Mouse (Mus musculus): Measurements from ENCODE around the gene Hba-x. TPM values are rescaled to one million over a fixed set of nuclear protein-coding genes. Genes with fewer than 3 reads are reported as not detected.
A peak's percentile ranks its signal among the peaks of the same experiment; 100 is the strongest.
"Not testable (repeated sequence)": the region's sequence is repeated elsewhere in the genome, so short reads cannot be mapped to it uniquely, and the experiment has no call there.

The Hba-x gene
- polyA plus RNA-seq, 1 experiment from 2014 or later, result 11.3 TPM

DNA sequence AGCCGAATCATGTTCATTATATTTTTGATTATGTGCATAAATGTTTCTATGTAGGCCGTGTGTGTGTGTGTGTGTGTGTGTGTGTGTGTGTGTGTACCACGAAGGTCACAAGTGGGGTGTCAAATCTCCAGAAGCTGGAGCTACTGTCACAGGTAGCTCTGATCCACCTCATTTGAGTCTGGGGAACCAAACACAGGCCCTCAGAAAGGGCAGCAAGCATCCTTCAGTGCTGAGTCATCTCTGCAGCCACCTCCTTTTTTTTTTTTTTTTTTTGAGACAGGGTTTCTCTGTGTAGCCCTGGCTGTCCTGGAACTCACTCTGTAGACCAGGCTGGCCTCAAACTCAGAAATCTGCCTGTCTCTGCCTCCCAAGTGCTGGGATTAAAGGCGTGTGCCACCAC lies 16.6 kb downstream of the Hba-x start:
- WGBS, result 85% methylated on average over 4 of the region's 4 CpGs
- not testable (repeated sequence) for H3K36me3 ChIP-seq (ENCODE audit: control insufficient read depth, insufficient read depth); H3K4me1 ChIP-seq (replicated peaks; ENCODE audit: control insufficient read depth, insufficient read depth, low read length); H3K4me3 ChIP-seq (replicated peaks; ENCODE audit: low read length); H3K9ac ChIP-seq (replicated peaks; ENCODE audit: low read depth, low read length); H3K9me3 ChIP-seq (ENCODE audit: control insufficient read depth, low read length); H3K27ac ChIP-seq (ENCODE audit: low read length); H3K27me3 ChIP-seq (replicated peaks; ENCODE audit: control insufficient read depth, insufficient read depth, low read length); ATAC-seq; H3K4me2 ChIP-seq (ENCODE audit: low read length)

GRCm38 (mm10) chr11:32293479-32293878 lies 17.3 kb downstream of the Hba-x start:
- ATAC-seq, result not testable (repeated sequence)
- WGBS, result 66% methylated on average over 3 of the region's 3 CpGs

DNA sequence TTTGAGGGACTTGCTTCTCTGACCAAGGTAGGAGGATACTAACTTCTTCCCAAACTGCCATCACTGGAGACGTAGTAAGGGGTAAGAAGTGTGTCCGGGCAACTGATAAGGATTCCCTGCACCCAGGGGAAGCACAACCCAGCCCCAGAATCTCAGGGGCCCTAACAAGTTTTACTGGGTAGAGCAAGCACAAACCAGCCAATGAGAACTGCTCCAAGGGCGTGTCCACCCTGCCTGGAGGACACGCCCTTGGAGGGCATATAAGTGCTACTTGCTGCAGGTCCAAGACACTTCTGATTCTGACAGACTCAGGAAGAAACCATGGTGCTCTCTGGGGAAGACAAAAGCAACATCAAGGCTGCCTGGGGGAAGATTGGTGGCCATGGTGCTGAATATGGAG lies 20.0 kb downstream of the Hba-x start, which contains the start of gene Hba-a2:
Gene Hba-a2, plus strand, starts transcription at position 287 of the 400 bp plus-strand sequence.
- H3K4me3 ChIP-seq (replicated peaks; ENCODE audit: low read length); H3K36me3 ChIP-seq (ENCODE audit: control insufficient read depth, insufficient read depth); H3K9me3 ChIP-seq (ENCODE audit: control insufficient read depth, low read length); H3K9ac ChIP-seq (replicated peaks; ENCODE audit: low read depth, low read length); H3K4me1 ChIP-seq (replicated peaks; ENCODE audit: control insufficient read depth, insufficient read depth, low read length); H3K4me2 ChIP-seq (ENCODE audit: low read length); ATAC-seq; H3K27me3 ChIP-seq (replicated peaks; ENCODE audit: control insufficient read depth, insufficient read depth, low read length); H3K27ac ChIP-seq (ENCODE audit: low read length): not testable (repeated sequence)
- no CpG with 5 or more reads among the region's 4 CpGs for WGBS

More at GRCm38 (mm10) chr11:32293479-32293878, 17.3 kb downstream of the Hba-x start:
- not testable (repeated sequence) for H3K27me3 ChIP-seq (replicated peaks; ENCODE audit: control insufficient read depth, insufficient read depth, low read length); H3K4me1 ChIP-seq (replicated peaks; ENCODE audit: control insufficient read depth, insufficient read depth, low read length); H3K9ac ChIP-seq (replicated peaks; ENCODE audit: low read depth, low read length); H3K27ac ChIP-seq (ENCODE audit: low read length); H3K9me3 ChIP-seq (ENCODE audit: control insufficient read depth, low read length); H3K4me2 ChIP-seq (ENCODE audit: low read length); H3K4me3 ChIP-seq (replicated peaks; ENCODE audit: low read length); H3K36me3 ChIP-seq (ENCODE audit: control insufficient read depth, insufficient read depth)

- not testable (repeated sequence) for H3K4me2 ChIP-seq (ENCODE audit: low read length); ATAC-seq; H3K36me3 ChIP-seq (ENCODE audit: control insufficient read depth, insufficient read depth); H3K4me3 ChIP-seq (replicated peaks; ENCODE audit: low read length); H3K27ac ChIP-seq (ENCODE audit: low read length); H3K9ac ChIP-seq (replicated peaks; ENCODE audit: low read depth, low read length); H3K27me3 ChIP-seq (replicated peaks; ENCODE audit: control insufficient read depth, insufficient read depth, low read length); H3K4me1 ChIP-seq (replicated peaks; ENCODE audit: control insufficient read depth, insufficient read depth, low read length); H3K9me3 ChIP-seq (ENCODE audit: control insufficient read depth, low read length)
- 62% methylated on average over 2 of the region's 2 CpGs for WGBS
These were observed 21.2 kb downstream of the Hba-x start for GRCm38 (mm10) chr11:32297417-32297816.

DNA sequence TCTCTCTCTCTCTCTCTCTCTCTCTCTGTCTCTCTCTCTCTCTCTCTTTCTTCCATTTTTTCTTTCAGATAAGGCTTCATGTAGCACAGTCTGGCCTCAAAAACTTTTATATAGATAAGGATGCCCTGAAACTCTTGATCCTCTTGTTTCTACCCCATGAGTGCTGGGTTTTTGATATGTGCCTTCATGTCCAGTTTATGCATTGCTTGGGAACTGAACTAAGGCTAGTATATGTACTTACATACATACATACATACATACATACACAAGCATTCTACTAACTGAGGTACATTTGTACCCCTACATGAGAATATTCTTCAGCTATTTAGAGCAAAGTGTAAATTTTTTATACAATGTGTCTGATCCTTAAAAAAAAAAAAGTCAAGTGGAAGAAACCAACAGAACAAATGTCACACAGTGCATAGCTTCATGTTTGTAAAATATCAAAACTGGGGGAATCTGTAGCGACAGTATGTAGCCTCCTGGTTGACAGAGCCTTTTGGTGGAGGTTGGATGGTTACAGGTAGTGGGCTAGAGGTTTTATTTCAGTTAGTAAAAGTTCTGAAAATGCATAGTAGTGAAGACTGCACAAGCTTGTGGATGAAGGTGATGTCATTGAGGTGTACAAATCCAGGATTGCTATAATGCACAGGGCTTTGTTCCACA lies 21.8 kb downstream of the Hba-x start:
- WGBS, result 88% methylated on average over 1 of the region's 1 CpGs
- Histone ChIP-seq H3K27ac (ENCODE audit: low read length) (no peak overlapping the region), H3K4me1 (replicated peaks; ENCODE audit: control insufficient read depth, insufficient read depth, low read length) (peaks cover 1% of the 10 kb centered on the region), H3K36me3 (ENCODE audit: control insufficient read depth, insufficient read depth) (no peaks in the 10 kb centered on the region), H3K4me2 (ENCODE audit: low read length) (no peak overlapping the region), H3K4me3 (replicated peaks; ENCODE audit: low read length) (no peak overlapping the region), H3K27me3 (replicated peaks; ENCODE audit: control insufficient read depth, insufficient read depth, low read length) (no peaks in the 10 kb centered on the region), H3K9ac (replicated peaks; ENCODE audit: low read depth, low read length) (no peak overlapping the region), H3K9me3 (ENCODE audit: control insufficient read depth, low read length) (no peaks in the 10 kb centered on the region)
- no peak for ATAC-seq

GRCm38 (mm10) chr11:32298532-32298918 lies 22.3 kb downstream of the Hba-x start:
- Histone ChIP-seq H3K27me3 (replicated peaks; ENCODE audit: control insufficient read depth, insufficient read depth, low read length) (no peaks in the 10 kb centered on the region), H3K27ac (ENCODE audit: low read length) (no peak overlapping the region), H3K4me2 (ENCODE audit: low read length) (no peak overlapping the region), H3K4me1 (replicated peaks; ENCODE audit: control insufficient read depth, insufficient read depth, low read length) (peaks cover 4% of the 10 kb centered on the region), H3K9me3 (ENCODE audit: control insufficient read depth, low read length) (no peaks in the 10 kb centered on the region), H3K9ac (replicated peaks; ENCODE audit: low read depth, low read length) (no peak overlapping the region), H3K36me3 (ENCODE audit: control insufficient read depth, insufficient read depth) (no peaks in the 10 kb centered on the region), H3K4me3 (replicated peaks; ENCODE audit: low read length) (no peak overlapping the region)
- 99% methylated on average over 2 of the region's 2 CpGs for WGBS
- no peak for ATAC-seq

GRCm38 (mm10) chr11:32299865-32300264 lies 23.7 kb downstream of the Hba-x start, which contains the start of gene Hbq1a:
TSS of gene Hbq1a (plus strand) at chr11:32300069.
- ATAC-seq, result peak; percentile 72
- H3K27me3 ChIP-seq (replicated peaks; ENCODE audit: control insufficient read depth, insufficient read depth, low read length); H3K27ac ChIP-seq (ENCODE audit: low read length); H3K9me3 ChIP-seq (ENCODE audit: control insufficient read depth, low read length); H3K36me3 ChIP-seq (ENCODE audit: control insufficient read depth, insufficient read depth); H3K4me1 ChIP-seq (replicated peaks; ENCODE audit: control insufficient read depth, insufficient read depth, low read length): not testable (repeated sequence)
- Histone ChIP-seq H3K9ac (replicated peaks; ENCODE audit: low read depth, low read length) (0 out of 2 replicates have a peak within 1 kb of the TSS, but pooled peaks have one; percentile 25), H3K4me2 (ENCODE audit: low read length) (peak within 1 kb of the TSS; percentile 46), H3K4me3 (replicated peaks; ENCODE audit: low read length) (peak within 1 kb of the TSS; percentile 30)
- 7% methylated on average over 16 of the region's 16 CpGs for WGBS

- no peaks in the 10 kb centered on the region for H3K36me3 ChIP-seq (ENCODE audit: control insufficient read depth, insufficient read depth)
- H3K27ac ChIP-seq (ENCODE audit: low read length), result no peak overlapping the region
- H3K9me3 ChIP-seq (ENCODE audit: control insufficient read depth, low read length), result no peaks in the 10 kb centered on the region
- peak overlapping the region; percentile 46 for H3K4me2 ChIP-seq (ENCODE audit: low read length)
- H3K27me3 ChIP-seq (replicated peaks; ENCODE audit: control insufficient read depth, insufficient read depth, low read length), result no peaks in the 10 kb centered on the region
- 0 out of 2 replicates have a peak overlapping the region, but pooled peaks have one; percentile 25 for H3K9ac ChIP-seq (replicated peaks; ENCODE audit: low read depth, low read length)
- peak; percentile 15 for ATAC-seq
- WGBS, result 62% methylated on average over 14 of the region's 17 CpGs
- peaks cover 4% of the 10 kb centered on the region for H3K4me1 ChIP-seq (replicated peaks; ENCODE audit: control insufficient read depth, insufficient read depth, low read length)
- H3K4me3 ChIP-seq (replicated peaks; ENCODE audit: low read length), result peak overlapping the region; percentile 30
These were observed 24.4 kb downstream of the Hba-x start for GRCm38 (mm10) chr11:32300279-32301267.

DNA sequence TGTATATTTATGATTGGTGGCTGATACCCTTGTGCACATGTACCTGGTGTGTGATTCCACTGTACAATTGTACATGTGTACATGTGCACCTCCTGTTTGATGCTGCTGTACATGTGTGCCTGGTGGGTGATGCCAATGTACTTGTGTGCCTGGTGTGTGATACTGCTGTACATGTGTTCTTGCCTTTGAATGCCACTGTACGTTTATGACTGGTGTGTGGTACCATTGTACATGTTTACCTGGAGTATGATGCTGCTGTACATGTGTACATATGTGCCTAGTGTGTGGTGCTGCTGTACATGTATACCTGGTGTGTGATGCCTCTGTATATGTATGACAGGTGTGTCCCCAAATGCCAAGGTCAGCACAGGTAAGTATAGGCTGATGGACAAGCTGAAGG lies 25.3 kb downstream of the Hba-x start:
- WGBS, result 79% methylated on average over 1 of the region's 1 CpGs
- H3K27ac ChIP-seq (ENCODE audit: low read length), result no peak overlapping the region
- ATAC-seq, result no peak
- H3K4me3 ChIP-seq (replicated peaks; ENCODE audit: low read length), result no peak overlapping the region
- H3K36me3 ChIP-seq (ENCODE audit: control insufficient read depth, insufficient read depth), result no peaks in the 10 kb centered on the region
- H3K4me1 ChIP-seq (replicated peaks; ENCODE audit: control insufficient read depth, insufficient read depth, low read length), result peaks cover 4% of the 10 kb centered on the region
- H3K9me3 ChIP-seq (ENCODE audit: control insufficient read depth, low read length), result no peaks in the 10 kb centered on the region
- H3K4me2 ChIP-seq (ENCODE audit: low read length), result no peak overlapping the region
- H3K27me3 ChIP-seq (replicated peaks; ENCODE audit: control insufficient read depth, insufficient read depth, low read length), result no peaks in the 10 kb centered on the region
- no peak overlapping the region for H3K9ac ChIP-seq (replicated peaks; ENCODE audit: low read depth, low read length)

All from forebrain, embryonic 16.5 days (tissue).